Mouse (Mus musculus) cerebellum, adult 2 months (tissue): ENCODE results near the gene Adat3. TPM values are rescaled to one million over a fixed set of nuclear protein-coding genes. Genes with fewer than 3 reads are reported as not detected.

Experiments
- DNase-seq, 2 experiments: peaks; one replicate each; pipeline ENCODE4 v3.0.0; 2021
- H3K27ac ChIP-seq: fragments of 200-500 bp; 2 replicates; pipeline ENCODE4 v1.5.1; 2012; ENCODE audit warnings: low read length, control low read depth, inconsistent platforms; ENCODE audit not compliant: insufficient read depth
- H3K27me3 ChIP-seq: fragments of 200-500 bp; 2 replicates; pipeline ENCODE4 v1.6.1; 2012; ENCODE audit warnings: inconsistent platforms, mild to moderate bottlenecking, low read length, moderate library complexity; ENCODE audit not compliant: control insufficient read depth, insufficient read depth
- H3K4me1 ChIP-seq: fragments of 200-500 bp; 2 replicates; pipeline ENCODE4 v1.6.1; 2011; ENCODE audit warnings: low read length; ENCODE audit not compliant: control insufficient read depth, insufficient read depth
- H3K4me3 ChIP-seq: fragments of 200-500 bp; replicated peaks from 2 replicates; pipeline ENCODE3; 2011; ENCODE audit warnings: mild to moderate bottlenecking, low read depth, low read length, control low read depth; ENCODE audit not compliant: insufficient read depth
- CTCF ChIP-seq: fragments of 200-500 bp; IDR thresholded peaks from 2 replicates; pipeline ENCODE4 v1.5.1; 2011; ENCODE audit warnings: low read depth, mild to moderate bottlenecking, control low read depth, low read length, moderate library complexity, borderline replicate concordance; ENCODE audit not compliant: insufficient read depth
- POLR2A ChIP-seq: fragments of 200-500 bp; IDR thresholded peaks from 2 replicates; pipeline ENCODE4 v1.6.1; 2011; ENCODE audit warnings: low read length, control low read depth, borderline replicate concordance; ENCODE audit not compliant: insufficient read depth
- WGBS: fragments of 180-500 bp; shearing (Covaris S2); methylation state at CpG from one replicate; pipeline ENCODE4 v1.1.7; 2018; 5-methylcytosine and 5-hydroxymethylcytosine counted together
- polyA plus RNA-seq: library from polyadenylated mRNA; depleted of rRNA; stranded (reverse); fragments of >200 nt; gene quantifications from 2 replicates; pipeline ENCODE4 v1.2.3, GENCODE M21; 2012; rRNA removed

Adat3 gene
- polyA plus RNA-seq, 1 experiment: 7.0 TPM

GRCm38 (mm10) chr10:80650392-80650791 is 47.7 kb downstream of the Adat3 start:
- TF ChIP-seq CTCF (no peak), POLR2A (no peak)
- WGBS: 27% methylated on average over 10 of the region's 10 CpGs
- no peak for DNase-seq
- Histone ChIP-seq H3K4me1 (peaks cover 43% of the 10 kb centered on the region), H3K4me3 (no peak overlapping the region), H3K27me3 (no peaks in the 10 kb centered on the region), H3K27ac (peak overlapping the region; percentile 8)

DNA sequence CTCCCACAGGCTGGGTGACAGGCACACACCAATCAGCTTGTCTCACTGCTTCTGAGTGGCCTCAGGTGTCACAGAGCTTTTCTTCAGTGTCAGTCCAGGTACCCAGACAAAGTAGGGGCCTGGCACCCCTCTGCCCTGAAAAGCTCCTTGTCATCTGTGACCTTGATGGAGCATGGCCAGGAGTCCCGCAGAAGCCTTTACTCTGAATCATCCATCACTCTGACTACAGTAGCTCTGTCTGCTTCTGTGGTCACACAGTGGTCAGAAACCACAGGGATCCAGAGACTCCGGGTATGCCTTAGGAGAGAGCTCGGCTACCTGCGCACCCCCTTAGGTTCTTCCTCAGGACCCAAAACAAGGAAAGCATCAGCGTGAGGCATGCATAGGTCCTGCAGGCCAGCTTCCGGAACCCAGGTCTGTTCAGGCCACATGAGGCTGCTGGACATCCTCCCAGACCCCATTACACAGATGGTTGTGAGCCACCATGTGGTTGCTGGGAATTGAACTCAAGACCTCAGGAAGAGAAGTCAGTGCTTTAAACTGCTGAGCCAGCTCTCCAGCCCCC is 50.6 kb downstream of the Adat3 start:
- 21% methylated on average over 6 of the region's 6 CpGs for WGBS
- Histone ChIP-seq H3K27ac (0 out of 2 replicates have a peak overlapping the region, but pooled peaks have one; percentile 22), H3K4me3 (no peak overlapping the region), H3K27me3 (no peaks in the 10 kb centered on the region), H3K4me1 (peaks cover 43% of the 10 kb centered on the region)
- DNase-seq: no peak
- TF ChIP-seq CTCF: no peak
- TF ChIP-seq POLR2A: no peak

DNA sequence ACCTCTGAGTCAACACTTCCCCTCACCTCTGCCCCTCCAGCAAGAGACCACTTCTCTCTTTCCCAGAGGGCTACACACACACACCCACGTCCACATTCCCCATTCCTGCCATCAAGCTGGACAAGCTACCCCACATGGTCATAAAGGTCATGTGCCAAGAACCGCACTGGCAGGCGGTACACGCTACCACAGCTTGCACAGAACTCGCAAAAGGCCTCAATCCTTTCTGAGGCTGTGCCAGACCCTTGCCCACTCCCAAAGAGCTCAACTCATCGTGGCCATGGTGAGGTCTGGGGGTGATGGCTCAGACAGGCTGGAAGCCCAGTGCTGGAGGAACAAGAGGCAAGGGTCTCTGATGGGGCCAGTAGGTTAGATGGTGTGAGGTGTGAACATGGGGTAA is 52.2 kb downstream of the Adat3 start:
- TF ChIP-seq POLR2A (no peak), CTCF (no peak)
- H3K4me1 ChIP-seq: peaks cover 32% of the 10 kb centered on the region
- H3K27me3 ChIP-seq: no peaks in the 10 kb centered on the region
- no peak overlapping the region for H3K27ac ChIP-seq
- no peak for DNase-seq
- H3K4me3 ChIP-seq: peak overlapping the region; percentile 2
- WGBS: 8% methylated on average over 6 of the region's 6 CpGs

GRCm38 (mm10) chr10:80655406-80656129 is 52.9 kb downstream of the Adat3 start:
- 2% methylated on average over 12 of the region's 12 CpGs for WGBS
- Histone ChIP-seq H3K4me3 (peak overlapping the region; percentile 58), H3K27ac (peak overlapping the region; percentile 31; the same call in 1 of the 2 replicates), H3K27me3 (no peaks in the 10 kb centered on the region), H3K4me1 (peaks cover 25% of the 10 kb centered on the region)
- TF ChIP-seq CTCF: no peak
- DNase-seq: peak in 1 of 2 experiments; percentile 25

GRCm38 (mm10) chr10:80656130-80656862 is 53.6 kb downstream of the Adat3 start:
- Histone ChIP-seq H3K4me1 (peaks cover 19% of the 10 kb centered on the region), H3K4me3 (peak overlapping the region; percentile 74), H3K27me3 (no peaks in the 10 kb centered on the region), H3K27ac (peak overlapping the region; percentile 60)
- TF ChIP-seq CTCF (no peak), POLR2A (peak; percentile 35; the same call in 1 of the 2 replicates)
- DNase-seq: peak; percentile 95 to 97
- WGBS: 1% methylated on average over 68 of the region's 72 CpGs

DNA sequence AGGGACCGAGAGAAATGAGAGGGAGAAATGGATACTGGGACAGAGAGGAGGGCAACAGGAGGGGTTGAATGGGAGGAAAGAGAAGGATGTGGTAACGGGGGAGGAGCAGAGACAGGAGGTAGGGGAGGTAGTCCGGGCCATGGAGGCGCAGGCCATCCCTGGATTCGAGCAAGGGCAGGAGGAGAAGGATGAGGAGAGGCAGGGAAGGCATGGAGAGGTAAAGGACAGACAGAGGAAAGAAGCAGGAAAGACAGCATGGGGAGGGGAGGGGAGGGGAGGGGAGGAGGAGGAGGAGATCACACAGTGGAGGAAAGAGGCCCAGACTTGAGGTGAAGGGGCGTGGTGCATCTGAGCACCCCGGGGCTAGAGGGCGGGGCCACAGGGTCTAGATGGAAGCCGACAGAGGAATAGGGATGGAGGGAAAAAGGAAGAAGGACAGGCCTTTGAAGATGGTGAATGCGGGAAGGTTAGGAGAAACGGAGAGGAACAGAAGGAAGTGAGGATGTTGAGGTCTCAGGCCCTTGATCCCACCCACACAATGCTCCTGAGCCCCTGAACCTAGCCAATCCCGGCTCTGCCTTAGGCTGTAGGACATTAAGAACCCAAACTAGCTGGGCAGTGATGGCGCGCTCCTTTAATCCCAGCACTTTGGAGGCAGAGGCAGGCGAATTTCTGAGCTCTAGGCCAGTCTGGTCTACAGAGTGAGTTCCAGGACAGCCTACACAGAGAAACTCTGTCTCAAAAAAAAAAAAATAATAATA is 54.4 kb downstream of the Adat3 start, which contains the start of gene Btbd2:
TSS of gene Btbd2 (minus strand) at position 209 of the 761 bp plus-strand sequence.
- Histone ChIP-seq H3K27ac (peak within 1 kb of the TSS; percentile 60), H3K4me1 (peaks cover 18% of the 10 kb centered on the region), H3K27me3 (no peaks in the 10 kb centered on the region), H3K4me3 (peak within 1 kb of the TSS; percentile 74)
- DNase-seq: no peak
- WGBS: 23% methylated on average over 15 of the region's 15 CpGs
- TF ChIP-seq POLR2A (no peak), CTCF (no peak)

Other genes starting within 250 kb of the Adat3 start
- gene Plk5, start 246.4 kb upstream of the Adat3 start, polyA plus RNA-seq: 145 and 151 TPM in 2 replicates
- 16.1 and 16.2 TPM in 2 replicates for gene Mex3d, start 215.2 kb upstream of the Adat3 start, polyA plus RNA-seq
- gene Mbd3, start 203.3 kb upstream of the Adat3 start, polyA plus RNA-seq: 193 and 199 TPM in 2 replicates
- 1,410 and 1,545 TPM in 2 replicates for gene Uqcr11, start 196.1 kb upstream of the Adat3 start, polyA plus RNA-seq
- gene Tcf3, start 169.2 kb upstream of the Adat3 start, polyA plus RNA-seq: 34.2 and 38.8 TPM in 2 replicates
- gene Onecut3, start 108.0 kb upstream of the Adat3 start, polyA plus RNA-seq: 0.36 and 0.46 TPM in 2 replicates
- gene Atp8b3, start 63.8 kb upstream of the Adat3 start, polyA plus RNA-seq: 0.30 and 0.52 TPM in 2 replicates
- 44.4 and 47.5 TPM in 2 replicates for gene Rexo1, start 41.3 kb upstream of the Adat3 start, polyA plus RNA-seq
- gene Klf16, start 25.6 kb upstream of the Adat3 start, polyA plus RNA-seq: 9.5 and 10.6 TPM in 2 replicates
- gene Abhd17a, start 12.5 kb upstream of the Adat3 start, polyA plus RNA-seq: 230 and 232 TPM in 2 replicates
- gene Scamp4, start within 50 bp of the Adat3 start, polyA plus RNA-seq: 57.9 and 62.0 TPM in 2 replicates
- 3.5 and 4.2 TPM in 2 replicates for gene Gm49322, start 3.1 kb downstream of the Adat3 start, polyA plus RNA-seq
- 208 and 218 TPM in 2 replicates for gene Csnk1g2, start 20.0 kb downstream of the Adat3 start, polyA plus RNA-seq
- gene Btbd2, start 54.2 kb downstream of the Adat3 start, polyA plus RNA-seq: 106 and 108 TPM in 2 replicates
- 59.3 and 64.4 TPM in 2 replicates for gene Mknk2, start 75.2 kb downstream of the Adat3 start, polyA plus RNA-seq
- 12.6 and 14.2 TPM in 2 replicates for gene Mob3a, start 99.1 kb downstream of the Adat3 start, polyA plus RNA-seq
- 112 and 117 TPM in 2 replicates for gene Izumo4, start 99.3 kb downstream of the Adat3 start, polyA plus RNA-seq
- 175 and 189 TPM in 2 replicates for gene Ap3d1, start 139.4 kb downstream of the Adat3 start, polyA plus RNA-seq
- 101 and 115 TPM in 2 replicates for gene Dot1l, start 152.3 kb downstream of the Adat3 start, polyA plus RNA-seq
- 52.0 and 66.4 TPM in 2 replicates for gene Sf3a2, start 195.3 kb downstream of the Adat3 start, polyA plus RNA-seq
- gene Plekhj1, start 195.7 kb downstream of the Adat3 start, polyA plus RNA-seq: 106 and 122 TPM in 2 replicates
- 3.0 and 4.3 TPM in 2 replicates for gene Amh, start 202.4 kb downstream of the Adat3 start, polyA plus RNA-seq
- 0.27 and 0.38 TPM in 2 replicates for gene Jsrp1, start 210.6 kb downstream of the Adat3 start, polyA plus RNA-seq
- gene Oaz1, start 223.8 kb downstream of the Adat3 start, polyA plus RNA-seq: 776 and 779 TPM in 2 replicates
- gene Lingo3, start 241.2 kb downstream of the Adat3 start, polyA plus RNA-seq: 54.4 and 69.1 TPM in 2 replicates